Mouse (Mus musculus) ES-E14 (cell line): ENCODE measurements around the gene Llgl2.

Experiments used
- CHD2 ChIP-seq: IDR thresholded peaks from 2 replicates; pipeline ENCODE4 v1.6.1; 2014; ENCODE audit warnings: mild to moderate bottlenecking, low read depth, low read length, inconsistent platforms
- HCFC1 ChIP-seq: IDR thresholded peaks from 2 replicates; pipeline ENCODE4 v1.6.1; 2012; ENCODE audit warnings: low read length, inconsistent platforms, borderline replicate concordance; ENCODE audit not compliant: insufficient read depth
- MAFK ChIP-seq: IDR thresholded peaks from 2 replicates; pipeline ENCODE4 v1.6.1; 2014; ENCODE audit warnings: mild to moderate bottlenecking, low read depth, low read length, inconsistent platforms; ENCODE audit not compliant: insufficient read depth
- ZNF384 ChIP-seq: IDR thresholded peaks from 2 replicates; pipeline ENCODE4 v1.6.1; 2012; ENCODE audit warnings: low read depth, low read length, inconsistent platforms

DNA sequence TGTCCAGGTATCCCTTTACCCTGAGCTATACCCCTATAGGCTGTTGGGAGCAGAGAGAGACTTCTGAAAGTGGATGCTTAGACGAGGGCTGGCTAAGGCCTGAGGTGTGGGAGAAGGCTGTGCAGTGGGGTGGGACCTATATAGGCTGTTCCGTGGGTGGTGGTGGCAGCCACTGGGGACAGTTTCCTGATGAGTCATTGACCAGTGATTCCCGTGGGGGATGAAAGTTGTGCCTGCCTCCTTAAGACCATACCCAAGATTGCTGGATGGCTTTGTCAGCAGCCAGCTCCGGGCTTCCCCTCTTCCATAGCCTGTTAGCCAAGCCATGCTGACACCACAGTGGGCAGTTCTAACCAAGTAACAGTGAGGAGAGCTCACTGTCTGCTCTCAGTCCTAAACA is 2.8 kb upstream of the Llgl2 start:
- TF ChIP-seq ZNF384 (no peak), MAFK (no peak), CHD2 (no peak), HCFC1 (no peak)
